Mouse (Mus musculus): ENCODE data around the gene Cds2.
"Not testable (repeated sequence)": the region's sequence is repeated elsewhere in the genome, so short reads cannot be mapped to it uniquely, and the experiment has no call there.

Cds2 gene

GRCm38 (mm10) chr2:132291265-132291664 is 28.3 kb downstream of the Cds2 start:
- DNase-seq (ENCODE audit: low read depth, low spot score) = peak; percentile 70

- no peak for DNase-seq (ENCODE audit: low read depth, low spot score)
Observed at GRCm38 (mm10) chr2:132292083-132292482, 29.1 kb downstream of the Cds2 start.

- DNase-seq (ENCODE audit: low read depth, low spot score) = no peak
Observed at GRCm38 (mm10) chr2:132293694-132294450, 30.9 kb downstream of the Cds2 start.

- DNase-seq (ENCODE audit: low read depth, low spot score) = no peak
Observed at GRCm38 (mm10) chr2:132298250-132298649, 35.3 kb downstream of the Cds2 start.

- DNase-seq (ENCODE audit: low read depth, low spot score) = no peak
Observed at GRCm38 (mm10) chr2:132301436-132301835, 38.5 kb downstream of the Cds2 start.

- DNase-seq (ENCODE audit: low read depth, low spot score) = no peak
Observed at GRCm38 (mm10) chr2:132305165-132305564, 42.2 kb downstream of the Cds2 start.

GRCm38 (mm10) chr2:132305988-132306387 is 43.0 kb downstream of the Cds2 start:
- DNase-seq (ENCODE audit: low read depth, low spot score) = no peak

- DNase-seq (ENCODE audit: low read depth, low spot score) = peak; percentile 46
Observed at GRCm38 (mm10) chr2:132307213-132307843, 44.4 kb downstream of the Cds2 start.

GRCm38 (mm10) chr2:132308829-132309228 is 45.9 kb downstream of the Cds2 start:
- DNase-seq (ENCODE audit: low read depth, low spot score) = no peak

GRCm38 (mm10) chr2:132309398-132309930 is 46.5 kb downstream of the Cds2 start:
- no peak for DNase-seq (ENCODE audit: low read depth, low spot score)

GRCm38 (mm10) chr2:132312616-132313015 is 49.7 kb downstream of the Cds2 start:
- no peak for DNase-seq (ENCODE audit: low read depth, low spot score)

GRCm38 (mm10) chr2:132313568-132313967 is 50.6 kb downstream of the Cds2 start:
- DNase-seq (ENCODE audit: low read depth, low spot score) = no peak

- DNase-seq (ENCODE audit: low read depth, low spot score) = not testable (repeated sequence)
Observed at GRCm38 (mm10) chr2:132314057-132314456, 51.1 kb downstream of the Cds2 start.

GRCm38 (mm10) chr2:132316041-132316808 is 53.3 kb downstream of the Cds2 start:
- peak; percentile 42 for DNase-seq (ENCODE audit: low read depth, low spot score)

- DNase-seq (ENCODE audit: low read depth, low spot score) = no peak
Observed at GRCm38 (mm10) chr2:132317178-132317577, 54.2 kb downstream of the Cds2 start.

GRCm38 (mm10) chr2:132320516-132320915 is 57.6 kb downstream of the Cds2 start:
- no peak for DNase-seq (ENCODE audit: low read depth, low spot score)

- DNase-seq (ENCODE audit: low read depth, low spot score) = no peak
Observed at GRCm38 (mm10) chr2:132323541-132323940, 60.6 kb downstream of the Cds2 start.

- DNase-seq (ENCODE audit: low read depth, low spot score) = no peak
Observed at GRCm38 (mm10) chr2:132337202-132337601, 74.3 kb downstream of the Cds2 start.

GRCm38 (mm10) chr2:132340350-132340749 is 77.4 kb downstream of the Cds2 start:
- no peak for DNase-seq (ENCODE audit: low read depth, low spot score)

- no peak for DNase-seq (ENCODE audit: low read depth, low spot score)
Observed at GRCm38 (mm10) chr2:132341293-132341692, 78.3 kb downstream of the Cds2 start.

- DNase-seq (ENCODE audit: low read depth, low spot score) = no peak
Observed at GRCm38 (mm10) chr2:132343846-132344245, 80.9 kb downstream of the Cds2 start.

Data from skeletal muscle tissue, adult 2 months (tissue).